Mouse (Mus musculus) kidney, adult 2 months (tissue): ENCODE results near the gene Hck. TPM values are rescaled to one million over a fixed set of nuclear protein-coding genes. Genes with fewer than 3 reads are reported as not detected.

ENCODE experiments used
- DNase-seq: peaks from one replicate; pipeline ENCODE4 v3.0.0; 2021
- H3K27ac ChIP-seq: fragments of 200-500 bp; 2 replicates; pipeline ENCODE4 v1.5.1; 2012; ENCODE audit warnings: low read depth, low read length, control low read depth, inconsistent platforms; ENCODE audit not compliant: insufficient read depth
- H3K27me3 ChIP-seq: fragments of 200-500 bp; replicated peaks from 2 replicates; pipeline ENCODE4 v1.6.1; 2012; ENCODE audit warnings: mild to moderate bottlenecking, moderate library complexity, low read length, inconsistent platforms; ENCODE audit not compliant: control insufficient read depth, insufficient read depth
- H3K36me3 ChIP-seq: fragments of 200-500 bp; 2 replicates; pipeline ENCODE4 v1.6.1; 2012; ENCODE audit warnings: mild to moderate bottlenecking, moderate library complexity, low read length, inconsistent platforms; ENCODE audit not compliant: control insufficient read depth, insufficient read depth
- H3K4me1 ChIP-seq: fragments of 200-500 bp; 2 replicates; pipeline ENCODE4 v1.6.1; 2011; ENCODE audit warnings: low read length; ENCODE audit not compliant: control insufficient read depth, insufficient read depth
- H3K4me3 ChIP-seq: fragments of 200-500 bp; 2 replicates; pipeline ENCODE4 v1.5.1; 2011; ENCODE audit warnings: mild to moderate bottlenecking, low read depth, low read length, control low read depth; ENCODE audit not compliant: insufficient read depth
- CTCF ChIP-seq: fragments of 200-500 bp; conservative IDR thresholded peaks from 2 replicates; pipeline ENCODE4 v1.5.1; 2011; ENCODE audit warnings: low read depth, mild to moderate bottlenecking, control low read depth, low read length, moderate library complexity, mixed read lengths; ENCODE audit not compliant: insufficient read depth, insufficient read length
- POLR2A ChIP-seq: fragments of 200-500 bp; IDR thresholded peaks from one replicate; pipeline ENCODE4 v1.6.1; 2011; ENCODE audit warnings: low read depth, low read length, control low read depth
- WGBS: fragments of 180-500 bp; shearing (Covaris S2); methylation state at CpG from one replicate; pipeline ENCODE4 v1.1.7; 2018; 5-methylcytosine and 5-hydroxymethylcytosine counted together
- polyA plus RNA-seq: library from polyadenylated mRNA; depleted of rRNA; stranded (reverse); fragments of >200 nt; gene quantifications from 2 replicates; pipeline ENCODE4 v1.2.3, GENCODE M21; 2012

Gene Hck
- polyA plus RNA-seq, 1 experiment, result 4.4 TPM

DNA sequence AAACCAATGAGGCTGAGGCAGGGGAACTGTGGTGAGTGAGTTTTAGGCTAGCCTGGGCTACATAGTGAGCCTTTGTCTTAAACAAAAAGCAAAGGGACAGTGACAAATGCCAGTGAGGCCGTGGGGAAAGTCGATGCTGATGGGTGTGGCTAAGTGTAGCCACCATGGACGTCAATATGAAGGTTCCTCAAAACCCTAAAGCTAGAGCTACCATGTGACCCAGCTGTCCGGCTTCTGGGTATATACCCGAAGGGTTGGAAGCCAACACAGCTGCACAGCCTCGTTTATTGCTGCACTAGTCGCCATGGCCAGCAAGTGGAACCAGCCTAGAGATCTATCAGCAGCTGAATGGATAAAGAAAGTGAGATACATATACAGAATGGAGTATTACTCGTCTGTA, 11.9 kb downstream of the Hck start:
- no peaks in the 10 kb centered on the region for H3K27me3 ChIP-seq
- H3K27ac ChIP-seq, result no peak overlapping the region
- TF ChIP-seq CTCF (no peak), POLR2A (no peak)
- WGBS, result 61% methylated on average over 8 of the region's 8 CpGs
- no peak overlapping the region for H3K4me3 ChIP-seq
- DNase-seq, result no peak
- H3K4me1 ChIP-seq, result no peaks in the 10 kb centered on the region
- H3K36me3 ChIP-seq, result no peaks in the 10 kb centered on the region

GRCm38 (mm10) chr2:153121821-153122615, 13.8 kb downstream of the Hck start:
- Histone ChIP-seq H3K36me3 (no peaks in the 10 kb centered on the region), H3K4me3 (no peak overlapping the region), H3K4me1 (no peaks in the 10 kb centered on the region), H3K27me3 (no peaks in the 10 kb centered on the region), H3K27ac (no peak overlapping the region)
- DNase-seq, result no peak
- WGBS, result 64% methylated on average over 8 of the region's 8 CpGs
- no peak for TF ChIP-seq POLR2A
- TF ChIP-seq CTCF, result no peak

DNA sequence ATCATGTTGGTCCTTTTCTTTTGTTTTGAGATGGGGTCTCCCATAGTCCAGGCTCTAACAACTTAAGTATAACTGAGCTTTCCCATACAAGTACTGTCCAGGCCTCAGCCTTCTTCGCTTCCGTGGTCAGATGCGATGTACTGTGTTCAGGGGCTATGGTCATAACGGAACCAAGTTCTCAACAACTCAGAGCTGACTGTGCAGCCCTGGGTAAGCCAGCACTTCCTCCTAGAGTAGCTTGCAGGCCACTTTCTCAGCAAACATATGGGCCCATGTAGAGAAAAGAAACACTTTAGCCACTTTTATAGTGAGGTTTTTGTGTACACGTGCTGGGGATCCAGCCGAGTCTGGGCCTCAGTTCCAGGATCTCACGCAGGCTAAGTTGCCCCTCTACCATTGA, 14.4 kb downstream of the Hck start:
- DNase-seq, result no peak
- no peak overlapping the region for H3K4me3 ChIP-seq
- H3K27ac ChIP-seq, result no peak overlapping the region
- H3K27me3 ChIP-seq, result no peaks in the 10 kb centered on the region
- no peaks in the 10 kb centered on the region for H3K36me3 ChIP-seq
- WGBS, result 86% methylated on average over 7 of the region's 7 CpGs
- no peaks in the 10 kb centered on the region for H3K4me1 ChIP-seq
- no peak for TF ChIP-seq CTCF

DNA sequence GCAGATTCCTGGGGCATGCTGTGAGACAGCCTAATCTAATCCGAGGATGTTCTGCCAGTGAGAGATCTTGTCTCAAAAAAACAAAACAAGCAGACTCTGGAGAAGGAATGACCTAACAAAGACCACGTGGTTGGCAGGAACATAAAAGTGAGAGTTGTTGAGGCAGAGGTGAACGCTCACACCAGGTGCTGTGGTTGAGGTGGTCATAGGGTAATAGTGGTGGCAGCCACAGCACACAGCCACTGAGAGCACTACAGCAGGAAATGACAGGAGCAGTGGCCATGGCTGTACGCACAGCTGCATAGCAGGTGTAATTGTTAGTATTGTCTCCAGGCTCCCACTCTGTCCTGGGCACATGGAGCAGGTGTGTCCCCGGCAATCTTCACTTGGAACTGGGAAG, 17.6 kb downstream of the Hck start:
- TF ChIP-seq CTCF, result no peak
- no peak for TF ChIP-seq POLR2A
- DNase-seq, result no peak
- 46% methylated on average over 5 of the region's 5 CpGs for WGBS
- no peak overlapping the region for H3K4me3 ChIP-seq
- no peaks in the 10 kb centered on the region for H3K27me3 ChIP-seq
- no peaks in the 10 kb centered on the region for H3K4me1 ChIP-seq
- H3K27ac ChIP-seq, result no peak overlapping the region
- no peaks in the 10 kb centered on the region for H3K36me3 ChIP-seq

DNA sequence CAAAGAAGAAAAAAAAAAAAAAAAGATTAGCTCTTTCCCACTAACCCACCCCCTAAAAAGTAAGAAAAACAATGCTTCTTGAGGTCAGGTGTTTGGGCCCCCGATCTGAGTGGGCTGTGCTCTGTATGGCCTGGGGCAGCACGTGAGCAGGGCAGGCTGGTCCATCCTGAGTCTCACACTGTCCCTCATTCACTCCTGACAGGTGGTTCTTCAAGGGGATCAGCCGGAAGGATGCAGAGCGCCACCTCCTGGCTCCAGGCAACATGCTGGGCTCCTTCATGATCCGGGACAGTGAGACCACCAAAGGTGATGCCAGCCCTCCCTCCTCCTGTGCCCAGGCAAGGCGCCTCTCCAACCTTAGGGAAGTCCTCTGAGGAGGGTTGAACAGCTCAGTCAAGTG, 22.8 kb downstream of the Hck start:
- no peak overlapping the region for H3K27ac ChIP-seq
- H3K4me3 ChIP-seq, result no peak overlapping the region
- no peaks in the 10 kb centered on the region for H3K36me3 ChIP-seq
- DNase-seq, result peak; percentile 13
- H3K27me3 ChIP-seq, result no peaks in the 10 kb centered on the region
- TF ChIP-seq POLR2A (no peak), CTCF (peak; percentile 63)
- WGBS, result 26% methylated on average over 6 of the region's 6 CpGs
- no peaks in the 10 kb centered on the region for H3K4me1 ChIP-seq

GRCm38 (mm10) chr2:153134237-153134636, 26.0 kb downstream of the Hck start:
- Histone ChIP-seq H3K4me3 (no peak overlapping the region), H3K36me3 (no peaks in the 10 kb centered on the region), H3K27me3 (no peaks in the 10 kb centered on the region), H3K4me1 (no peaks in the 10 kb centered on the region), H3K27ac (no peak overlapping the region)
- no peak for TF ChIP-seq CTCF
- no peak for TF ChIP-seq POLR2A
- no peak for DNase-seq
- 37% methylated on average over 5 of the region's 5 CpGs for WGBS

- 82% methylated on average over 4 of the region's 4 CpGs for WGBS
- Histone ChIP-seq H3K27ac (no peak overlapping the region), H3K27me3 (no peaks in the 10 kb centered on the region), H3K36me3 (no peaks in the 10 kb centered on the region), H3K4me3 (no peak overlapping the region), H3K4me1 (no peaks in the 10 kb centered on the region)
- TF ChIP-seq POLR2A, result no peak
- TF ChIP-seq CTCF, result no peak
- no peak for DNase-seq
These were observed 27.9 kb downstream of the Hck start for GRCm38 (mm10) chr2:153136211-153136610.

DNA sequence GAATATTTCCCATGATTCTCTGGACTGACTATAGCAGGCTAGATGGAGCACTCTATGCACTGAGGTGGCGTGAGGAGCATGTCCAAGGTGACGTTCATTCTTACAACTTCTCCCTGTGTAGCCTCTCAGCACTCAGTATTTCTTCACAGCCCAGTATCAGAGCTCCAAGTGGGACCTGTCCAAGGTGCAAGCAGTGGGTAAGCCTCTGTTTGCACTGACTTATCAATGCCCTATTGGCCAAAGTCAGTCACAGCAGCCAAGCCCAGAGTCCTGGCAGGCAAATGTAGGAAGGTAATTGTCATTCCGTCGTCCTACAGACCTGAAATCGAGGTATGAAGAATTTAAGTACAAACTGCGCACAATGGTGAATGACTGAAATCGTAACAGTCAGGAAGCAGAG, 30.9 kb downstream of the Hck start:
- WGBS, result 85% methylated on average over 7 of the region's 7 CpGs
- no peak overlapping the region for H3K4me3 ChIP-seq
- no peaks in the 10 kb centered on the region for H3K27me3 ChIP-seq
- no peak for DNase-seq
- H3K27ac ChIP-seq, result no peak overlapping the region
- no peaks in the 10 kb centered on the region for H3K4me1 ChIP-seq
- TF ChIP-seq POLR2A (no peak), CTCF (no peak)
- H3K36me3 ChIP-seq, result no peaks in the 10 kb centered on the region
